Mouse (Mus musculus) ovary, postnatal 14 days (tissue): ENCODE measurements around the gene Bnip1.

Source experiments
- DNase-seq: peaks from one replicate; pipeline ENCODE4 v3.0.0; 2022; ENCODE audit warnings: low spot score

Gene Bnip1

GRCm38 (mm10) chr17:26780750-26781571 lies at the start of gene Bnip1:
Bnip1 (plus strand) TSS chr17:26781066.
- DNase-seq: peak; percentile 69

GRCm38 (mm10) chr17:26742581-26742980 lies 38.3 kb upstream of the Bnip1 start:
- DNase-seq: no peak

GRCm38 (mm10) chr17:26743294-26743693 lies 37.6 kb upstream of the Bnip1 start:
- no peak for DNase-seq

- DNase-seq: no peak
Observed at GRCm38 (mm10) chr17:26749975-26750374, 30.9 kb upstream of the Bnip1 start.

- no peak for DNase-seq
Observed at GRCm38 (mm10) chr17:26752297-26752696, 28.6 kb upstream of the Bnip1 start.

GRCm38 (mm10) chr17:26753476-26753875 lies 27.4 kb upstream of the Bnip1 start:
- DNase-seq: no peak

GRCm38 (mm10) chr17:26767100-26767753 lies 13.6 kb upstream of the Bnip1 start:
- DNase-seq: no peak

GRCm38 (mm10) chr17:26767754-26768124 lies 13.1 kb upstream of the Bnip1 start:
- DNase-seq: no peak

- no peak for DNase-seq
Observed at GRCm38 (mm10) chr17:26776211-26776610, 4.7 kb upstream of the Bnip1 start.

GRCm38 (mm10) chr17:26778001-26778400 lies 2.9 kb upstream of the Bnip1 start:
- no peak for DNase-seq

GRCm38 (mm10) chr17:26778430-26779100 lies 2.3 kb upstream of the Bnip1 start:
- DNase-seq: no peak

GRCm38 (mm10) chr17:26779471-26779870 lies 1.4 kb upstream of the Bnip1 start:
- no peak for DNase-seq

GRCm38 (mm10) chr17:26781610-26782043 lies 761 bp downstream of the Bnip1 start:
- no peak for DNase-seq

GRCm38 (mm10) chr17:26784525-26784924 lies 3.7 kb downstream of the Bnip1 start:
- DNase-seq: no peak

GRCm38 (mm10) chr17:26786586-26786985 lies 5.7 kb downstream of the Bnip1 start:
- DNase-seq: no peak

GRCm38 (mm10) chr17:26788986-26789385 lies 8.1 kb downstream of the Bnip1 start:
- DNase-seq: no peak

GRCm38 (mm10) chr17:26789460-26790268 lies 8.8 kb downstream of the Bnip1 start:
- DNase-seq: no peak

GRCm38 (mm10) chr17:26790269-26791214 lies 9.7 kb downstream of the Bnip1 start:
- DNase-seq: no peak

GRCm38 (mm10) chr17:26791580-26791979 lies 10.7 kb downstream of the Bnip1 start:
- no peak for DNase-seq

- DNase-seq: no peak
Observed at GRCm38 (mm10) chr17:26792096-26792495, 11.2 kb downstream of the Bnip1 start.
